Mouse (Mus musculus) brown adipose tissue, adult 24 weeks (tissue): Measurements from ENCODE around the gene Kcnb1. TPM values are rescaled to one million over a fixed set of nuclear protein-coding genes. Genes with fewer than 3 reads are reported as not detected.

Experiments used
- H3K27ac ChIP-seq: fragments of 200-500 bp; replicated peaks from 2 replicates; pipeline ENCODE4 v1.5.1; 2012; ENCODE audit warnings: low read depth, mild to moderate bottlenecking, low read length
- H3K4me1 ChIP-seq: fragments of 200-500 bp; 2 replicates; pipeline ENCODE4 v1.6.1; 2012; ENCODE audit warnings: low read length, mixed read lengths; ENCODE audit not compliant: control insufficient read depth, insufficient read depth, insufficient read length
- H3K4me3 ChIP-seq: fragments of 200-500 bp; 2 replicates; pipeline ENCODE4 v1.5.1; 2012; ENCODE audit warnings: low read depth, mild to moderate bottlenecking, low read length, moderate library complexity; ENCODE audit not compliant: insufficient read depth
- polyA plus RNA-seq: library from polyadenylated mRNA; stranded (reverse); fragments of >200 nt; gene quantifications from 2 replicates; pipeline ENCODE4 v1.2.4, GENCODE M21; 2012; ENCODE audit not compliant: missing spikeins, insufficient read depth, insufficient read length

The Kcnb1 gene
- polyA plus RNA-seq, 1 experiment: 48.2 TPM

- Histone ChIP-seq H3K4me3 (no peak overlapping the region), H3K27ac (no peak overlapping the region), H3K4me1 (peaks cover 3% of the 10 kb centered on the region; the same call in 1 of the 2 replicates)
Measured at GRCm38 (mm10) chr2:167077199-167077962, 112.6 kb downstream of the Kcnb1 start.

- H3K4me3 ChIP-seq: no peak overlapping the region
- peaks cover 3% of the 10 kb centered on the region; the same call in 1 of the 2 replicates for H3K4me1 ChIP-seq
- no peak overlapping the region for H3K27ac ChIP-seq
Measured at GRCm38 (mm10) chr2:167076759-167077158, 113.2 kb downstream of the Kcnb1 start.

DNA sequence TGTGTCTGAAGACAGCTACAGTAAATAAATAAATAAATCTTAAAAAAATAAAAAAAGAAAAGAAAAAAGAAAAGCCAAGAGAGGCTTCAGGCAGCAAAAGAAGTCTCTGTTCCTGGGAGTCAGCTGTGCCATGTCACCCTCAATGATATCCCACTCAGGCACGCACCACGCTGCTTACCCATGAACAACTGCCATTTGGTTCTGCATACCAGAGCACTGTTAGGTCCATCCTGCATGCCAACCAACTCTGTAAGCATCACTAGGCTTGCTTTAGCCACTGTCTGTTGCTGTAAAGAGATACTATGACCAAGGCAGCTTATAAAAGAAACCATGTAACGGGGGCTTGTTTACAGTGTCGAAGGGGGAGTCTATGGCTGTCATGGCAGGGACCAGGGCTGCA is 113.6 kb downstream of the Kcnb1 start:
- peaks cover 3% of the 10 kb centered on the region; the same call in 1 of the 2 replicates for H3K4me1 ChIP-seq
- no peak overlapping the region for H3K4me3 ChIP-seq
- no peak overlapping the region for H3K27ac ChIP-seq

DNA sequence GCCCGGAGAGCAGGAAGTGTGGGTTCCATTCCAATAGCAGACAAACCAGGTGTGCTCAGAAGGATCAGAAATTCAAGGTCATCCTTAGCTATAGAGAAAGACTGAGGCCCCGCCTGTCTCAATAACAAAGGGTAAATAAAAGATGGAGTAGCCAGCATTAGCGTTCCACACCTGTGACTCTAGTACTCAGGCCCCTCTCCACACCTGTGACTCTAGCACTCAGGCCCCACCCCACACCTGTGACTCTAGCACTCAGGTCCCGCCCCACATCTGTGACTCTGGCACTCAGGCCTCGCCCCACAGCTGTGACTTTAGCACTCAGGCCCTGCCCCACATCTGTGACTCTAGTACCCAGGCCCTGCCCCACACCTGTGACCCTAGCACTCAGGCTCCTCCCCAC is 115.4 kb downstream of the Kcnb1 start:
- Histone ChIP-seq H3K4me3 (no peak overlapping the region), H3K4me1 (peaks cover 3% of the 10 kb centered on the region; the same call in 1 of the 2 replicates), H3K27ac (no peak overlapping the region)

DNA sequence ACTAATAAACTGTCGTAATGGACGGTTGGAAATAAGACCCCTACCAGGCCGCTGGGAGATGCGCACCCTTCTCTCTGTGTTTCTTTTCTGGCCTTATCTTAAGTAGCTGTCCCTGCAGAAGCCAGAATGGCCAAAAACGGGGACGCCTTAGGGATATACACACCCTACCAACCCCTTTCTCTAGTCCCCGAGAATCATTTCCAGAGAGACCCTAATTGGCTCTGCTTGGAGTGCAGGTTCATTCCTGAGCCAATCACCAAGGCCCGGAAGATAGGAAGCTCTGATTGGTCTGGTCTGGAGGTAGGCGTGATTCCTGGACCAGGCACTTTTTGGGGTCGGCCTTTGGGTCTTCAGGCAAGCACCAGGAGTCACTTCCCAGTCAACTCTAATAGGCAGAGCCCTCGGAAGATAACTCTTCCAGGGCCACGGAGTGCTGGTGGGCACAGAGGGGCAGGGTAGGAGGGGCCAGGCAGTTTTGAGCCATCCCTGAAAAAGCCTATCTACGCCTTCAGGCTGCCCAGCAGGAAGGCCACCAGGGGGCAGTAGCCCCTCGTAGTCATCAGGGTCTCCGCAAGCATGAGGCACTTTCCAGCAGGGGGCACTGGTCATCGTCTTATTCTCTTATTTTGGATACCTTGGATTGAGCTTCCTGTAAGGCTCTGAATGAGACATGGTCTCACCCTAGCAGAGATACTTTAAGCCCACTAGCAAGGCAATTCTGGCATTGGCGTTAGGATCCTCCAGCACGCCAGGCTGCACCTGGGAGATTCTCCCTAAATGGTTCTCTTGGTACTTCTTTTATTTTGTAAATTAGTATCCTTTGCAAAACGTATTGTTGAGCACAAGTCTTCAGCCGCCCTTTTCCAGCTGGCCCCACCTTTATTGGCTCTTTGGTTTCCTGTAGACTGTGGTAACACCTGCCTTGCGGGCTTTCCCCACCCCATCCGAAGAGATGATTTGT is 118.0 kb downstream of the Kcnb1 start:
- H3K27ac ChIP-seq: peak overlapping the region; percentile 4; the same call in 1 of the 2 replicates
- no peaks in the 10 kb centered on the region for H3K4me1 ChIP-seq

DNA sequence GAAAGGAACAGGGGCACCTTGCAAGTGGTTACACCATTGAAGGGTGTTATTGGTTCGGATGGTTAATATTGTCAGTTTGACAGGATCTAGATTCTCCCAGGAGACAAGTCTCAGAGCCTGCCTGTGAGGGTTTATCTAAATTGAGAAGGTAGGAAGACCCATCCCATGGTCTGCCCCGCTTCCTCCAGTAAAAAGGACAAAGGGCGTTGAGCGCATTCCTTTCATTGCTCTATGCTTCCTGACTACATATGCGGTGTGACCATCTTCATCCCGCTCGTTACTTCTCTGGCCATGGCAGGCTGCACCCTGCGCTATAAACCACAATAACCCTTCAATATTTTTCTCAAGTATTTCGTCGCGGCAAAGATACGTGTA is 118.7 kb downstream of the Kcnb1 start:
- H3K27ac ChIP-seq: peak overlapping the region; percentile 4; the same call in 1 of the 2 replicates
- no peaks in the 10 kb centered on the region for H3K4me1 ChIP-seq
- peak overlapping the region; percentile 66 for H3K4me3 ChIP-seq

More for the DNA sequence above, 118.0 kb downstream of the Kcnb1 start:
- peak overlapping the region; percentile 66 for H3K4me3 ChIP-seq

- no peak overlapping the region for H3K4me3 ChIP-seq
- no peak overlapping the region for H3K27ac ChIP-seq
- no peaks in the 10 kb centered on the region for H3K4me1 ChIP-seq
Measured at GRCm38 (mm10) chr2:167070341-167070740, 119.6 kb downstream of the Kcnb1 start.

DNA sequence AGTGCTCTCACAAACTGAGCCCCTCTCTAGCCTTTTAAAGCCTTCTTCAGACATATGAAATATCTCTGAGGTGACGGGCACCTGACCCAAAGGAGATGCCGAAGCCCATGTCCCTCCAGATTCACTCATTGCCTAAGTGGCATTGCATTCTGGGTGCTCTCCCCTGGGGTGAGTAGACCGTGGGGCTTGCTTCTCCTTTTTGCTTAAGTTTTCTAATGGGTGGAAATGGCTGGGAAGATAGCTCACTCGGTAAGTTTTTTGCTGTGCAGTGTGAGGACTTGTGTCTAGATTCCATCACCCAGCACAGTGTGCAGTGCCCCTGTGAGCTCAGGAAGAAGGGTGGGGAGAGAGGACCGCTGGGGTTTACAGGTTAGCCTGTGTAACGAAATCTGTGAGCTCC is 122.4 kb downstream of the Kcnb1 start:
- Histone ChIP-seq H3K27ac (no peak overlapping the region), H3K4me1 (0 out of 2 replicates have a peak, but pooled peaks cover 2% of the 10 kb centered on the region), H3K4me3 (no peak overlapping the region)

DNA sequence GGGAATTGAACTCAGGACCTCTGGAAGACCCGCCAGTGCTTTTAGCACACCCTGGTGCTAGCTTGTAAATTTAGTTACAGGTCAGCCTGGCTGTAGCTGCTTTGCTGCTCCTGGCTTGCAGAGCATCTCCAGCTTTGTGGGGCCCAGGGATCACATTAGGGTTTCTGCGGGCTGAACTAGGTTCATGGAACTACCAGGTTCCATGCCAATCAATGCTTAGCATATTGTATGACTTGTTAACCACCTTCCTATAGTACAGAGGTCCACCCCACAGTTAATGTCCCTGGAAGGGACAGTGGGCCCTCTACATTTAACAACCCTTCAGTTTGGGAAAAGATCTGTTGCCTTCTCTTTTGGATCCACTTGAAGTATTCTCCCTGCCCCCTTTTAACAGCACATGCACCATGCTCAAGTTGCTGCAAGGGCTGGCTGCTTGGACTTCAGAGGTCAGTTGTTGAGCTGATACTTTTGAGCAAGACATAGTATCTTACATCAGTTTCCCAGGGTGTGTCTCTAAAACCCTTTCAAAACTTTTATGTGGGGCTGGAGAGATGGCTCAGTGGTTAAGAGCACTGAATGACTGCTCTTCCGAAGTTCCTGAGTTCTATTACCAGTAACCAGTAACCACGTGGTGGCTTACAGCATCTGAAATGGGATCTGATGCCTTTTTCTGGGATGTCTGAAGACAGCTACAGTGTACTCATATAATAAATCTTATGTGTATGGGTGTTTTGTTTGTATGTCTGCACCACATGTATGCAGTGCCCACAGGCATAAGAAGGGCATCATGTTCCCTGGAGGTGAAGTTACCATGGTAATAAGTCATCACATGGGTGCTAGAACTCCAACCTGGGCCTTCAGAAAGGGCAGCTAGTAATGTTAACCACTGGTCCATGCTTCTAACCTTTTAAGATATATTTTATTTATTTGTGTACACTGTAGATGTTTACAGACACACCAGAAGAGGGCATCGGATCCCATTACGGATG is 123.1 kb downstream of the Kcnb1 start:
- Histone ChIP-seq H3K27ac (no peak overlapping the region), H3K4me1 (0 out of 2 replicates have a peak, but pooled peaks cover 2% of the 10 kb centered on the region), H3K4me3 (no peak overlapping the region)

DNA sequence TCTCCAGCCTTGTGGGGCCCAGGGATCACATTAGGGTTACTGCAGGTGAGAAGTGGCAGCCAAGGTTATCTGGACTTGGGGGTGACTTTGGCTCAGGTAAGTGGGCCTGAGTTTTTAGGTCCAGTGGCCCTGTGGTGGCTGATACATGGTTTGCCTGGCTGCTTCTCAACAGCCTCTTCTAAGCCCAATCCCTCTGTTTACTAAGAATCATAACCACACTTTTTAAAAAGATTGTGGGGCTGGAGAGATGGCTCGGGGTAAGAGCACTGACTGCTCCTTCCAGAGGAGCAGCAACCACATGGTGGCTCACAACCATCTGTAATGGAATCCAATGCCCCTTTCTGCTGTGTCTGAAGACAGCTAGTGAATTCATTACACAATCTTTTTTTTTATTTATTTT is 123.9 kb downstream of the Kcnb1 start:
- Histone ChIP-seq H3K4me1 (peaks cover 8% of the 10 kb centered on the region; the same call in 1 of the 2 replicates), H3K4me3 (no peak overlapping the region), H3K27ac (no peak overlapping the region)

GRCm38 (mm10) chr2:167064601-167065295 is 125.2 kb downstream of the Kcnb1 start:
- Histone ChIP-seq H3K4me1 (peaks cover 15% of the 10 kb centered on the region), H3K4me3 (no peak overlapping the region), H3K27ac (no peak overlapping the region)

DNA sequence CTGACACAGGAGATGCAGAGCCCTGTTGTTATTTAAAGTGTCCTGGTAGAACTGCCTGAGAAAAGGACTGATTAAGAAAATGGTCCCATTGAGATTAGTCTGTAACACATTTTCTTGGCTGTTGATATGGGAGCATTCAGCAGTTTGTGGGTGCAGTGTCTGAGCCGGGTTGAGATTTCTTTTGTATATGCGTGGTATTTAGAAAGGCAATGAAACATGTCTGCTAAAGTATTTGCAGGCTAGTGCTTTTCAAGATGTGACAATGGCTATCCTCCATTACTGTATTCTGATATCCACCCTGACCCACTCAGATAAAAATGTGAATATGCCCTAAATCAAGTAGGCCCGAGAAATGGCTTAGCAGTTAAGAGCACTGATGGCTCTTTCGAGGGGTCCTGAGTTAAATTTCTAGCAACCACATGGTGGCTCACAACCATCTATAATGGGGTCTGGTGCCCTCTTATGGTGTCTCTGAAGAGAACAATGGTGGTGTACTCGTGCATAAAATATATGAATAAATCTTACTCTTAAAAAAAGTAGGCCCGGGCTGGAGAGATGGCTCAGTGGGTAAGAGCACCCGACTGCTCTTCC is 126.0 kb downstream of the Kcnb1 start:
- no peak overlapping the region for H3K27ac ChIP-seq
- peaks cover 19% of the 10 kb centered on the region for H3K4me1 ChIP-seq
- peak overlapping the region; percentile 74 for H3K4me3 ChIP-seq

DNA sequence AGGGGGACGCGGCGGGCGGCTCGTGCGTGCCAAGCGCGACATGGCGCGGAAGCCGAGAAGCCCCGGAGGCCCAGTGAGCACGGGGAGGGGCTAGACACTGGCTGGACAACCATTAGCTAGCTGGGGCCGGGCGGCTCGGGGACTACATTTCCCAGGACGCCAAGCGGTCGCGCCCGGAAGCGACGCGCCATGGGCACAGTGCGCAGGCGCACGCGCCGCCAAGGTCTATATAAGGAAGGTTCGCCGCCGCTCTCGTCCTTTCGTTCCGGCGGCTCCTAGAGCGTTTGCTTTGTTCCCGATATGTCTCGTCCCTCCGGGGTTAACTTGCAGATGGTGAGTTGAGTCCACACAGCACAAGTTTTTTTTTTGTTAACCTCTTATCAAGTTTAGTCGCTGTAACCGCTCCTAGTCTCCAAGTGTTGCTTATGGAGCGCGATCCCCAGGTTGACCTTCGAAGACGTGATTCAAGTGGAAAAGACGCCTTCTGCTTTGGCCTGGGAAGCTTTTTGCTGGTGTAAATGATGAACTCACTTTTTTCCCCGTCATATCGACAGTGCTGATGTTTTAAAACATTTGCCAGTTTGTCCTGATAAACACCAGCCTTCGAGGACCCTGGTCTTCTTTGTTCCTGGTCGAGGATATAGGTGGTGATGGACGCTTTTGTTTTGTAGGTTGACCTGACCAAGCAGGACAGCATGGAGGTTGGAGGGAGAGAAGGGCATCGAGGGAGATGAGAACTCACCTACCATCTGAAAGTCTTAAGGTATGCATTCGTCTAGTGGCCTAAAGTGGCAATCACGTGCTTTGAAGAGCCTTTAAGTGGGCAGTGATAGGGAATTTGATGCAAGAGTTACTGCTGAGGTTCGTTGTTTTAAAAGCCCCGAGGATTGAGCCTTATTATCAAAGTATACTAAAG is 126.7 kb downstream of the Kcnb1 start, which contains the start of gene Znfx1:
TSS of gene Znfx1 (minus strand) at position 51 of the 916 bp plus-strand sequence.
- H3K27ac ChIP-seq: peak within 1 kb of the TSS; percentile 84
- peak within 1 kb of the TSS; percentile 87 for H3K4me3 ChIP-seq
- peaks cover 19% of the 10 kb centered on the region for H3K4me1 ChIP-seq
